Mouse (Mus musculus): ENCODE data around the gene Crip2.
A peak's percentile ranks its signal among the peaks of the same experiment; 100 is the strongest.

Gene Crip2

DNA sequence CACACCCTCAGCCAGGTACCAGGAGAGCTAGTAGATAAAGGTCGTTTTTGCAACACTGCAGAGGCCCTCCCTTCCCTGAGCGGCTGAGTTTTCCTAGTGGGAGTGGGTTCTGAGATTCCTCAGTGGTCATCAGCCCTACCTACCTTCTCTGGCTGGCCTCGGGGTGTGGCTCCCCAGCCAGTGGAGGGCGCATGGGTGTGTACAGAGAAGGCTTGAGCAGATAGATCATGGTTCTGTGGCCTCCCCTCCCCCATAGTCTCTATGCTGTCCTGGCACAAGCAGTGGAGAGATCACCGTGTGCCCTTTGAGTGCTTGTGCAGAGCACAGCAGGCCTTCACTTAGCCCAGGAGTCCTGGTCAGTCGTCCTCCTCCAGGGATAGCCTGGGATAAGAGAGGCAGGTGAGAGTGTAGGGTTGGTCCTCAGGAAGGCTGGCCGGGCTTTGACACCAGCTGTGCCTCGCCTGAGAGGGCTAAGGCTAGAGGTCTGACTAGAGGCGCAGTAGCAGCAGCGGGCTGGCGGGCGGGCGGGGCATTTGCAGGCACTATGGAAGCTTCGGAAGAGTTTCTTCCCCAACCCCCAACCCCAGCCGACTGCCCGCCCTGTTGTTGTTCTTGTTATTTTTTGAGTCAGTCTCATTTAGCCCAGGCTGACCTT is 8.5 kb downstream of the Crip2 start:
- no peak for DNase-seq

GRCm38 (mm10) chr12:113149341-113149740 is 9.3 kb downstream of the Crip2 start:
- DNase-seq = no peak

DNA sequence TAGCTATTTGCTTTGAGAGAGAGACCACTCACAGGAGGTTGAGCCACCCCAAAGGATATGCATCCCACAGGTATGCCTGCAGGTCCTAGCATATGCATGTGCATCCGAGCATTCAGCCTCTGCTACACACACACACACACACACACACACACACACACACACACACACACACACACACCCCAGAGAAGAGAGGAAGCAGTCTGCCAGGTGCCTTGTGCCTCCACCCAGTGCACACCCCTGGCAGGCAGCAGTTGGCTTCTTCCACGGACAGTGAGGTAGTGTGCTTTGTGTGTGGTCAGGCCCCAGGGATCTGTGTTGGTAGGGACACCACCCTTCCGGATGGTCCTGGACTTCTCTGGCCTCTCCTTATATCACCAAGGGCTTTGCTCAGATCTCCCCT is 9.9 kb downstream of the Crip2 start:
- no peak for DNase-seq

DNA sequence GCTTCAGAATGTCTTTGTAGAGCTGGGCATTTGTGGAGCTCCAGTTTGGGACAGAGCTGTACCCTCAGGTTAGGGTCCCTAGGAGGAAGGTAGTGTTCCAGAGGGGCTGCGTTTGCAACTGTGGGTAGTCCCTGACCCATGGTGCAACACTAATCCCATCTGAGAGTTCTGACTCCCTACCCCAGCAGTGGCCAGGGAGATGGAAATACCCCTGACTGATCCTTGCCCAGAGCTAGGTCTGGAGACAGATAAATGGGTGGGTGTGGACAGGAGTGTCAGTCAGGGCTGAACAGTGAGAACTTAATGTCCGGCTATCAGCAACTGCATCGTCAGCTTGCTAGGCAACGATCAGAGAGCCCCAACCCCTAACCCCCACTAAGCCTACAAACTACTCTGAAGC is 10.6 kb downstream of the Crip2 start:
- DNase-seq = no peak

GRCm38 (mm10) chr12:113151046-113151445 is 11.0 kb downstream of the Crip2 start:
- no peak for DNase-seq

- peak; percentile 36 for DNase-seq
These were observed 11.7 kb downstream of the Crip2 start for GRCm38 (mm10) chr12:113151661-113152271.

DNA sequence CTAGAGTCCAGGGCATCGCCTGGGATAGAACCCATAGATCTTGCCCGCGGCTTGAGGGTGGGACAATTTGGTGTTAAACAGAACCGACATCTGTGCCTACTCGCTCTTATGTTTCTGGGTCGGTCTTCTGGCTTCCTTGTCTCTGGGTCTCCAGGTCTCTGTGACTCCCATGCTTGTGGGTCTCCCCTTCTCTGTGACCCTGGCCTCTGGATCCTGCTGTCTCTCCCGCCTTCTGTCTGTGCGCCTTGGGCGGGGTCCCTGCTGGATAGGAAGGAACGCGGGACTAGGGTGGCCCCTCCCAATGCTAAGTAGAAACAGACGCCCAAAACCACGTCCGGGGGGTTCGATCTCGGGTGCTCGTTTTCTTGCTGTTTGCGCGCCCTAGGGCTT is 12.2 kb downstream of the Crip2 start:
- DNase-seq = no peak

- DNase-seq = no peak
These were observed 13.0 kb downstream of the Crip2 start for GRCm38 (mm10) chr12:113152991-113153525.

- no peak for DNase-seq
These were observed 13.9 kb downstream of the Crip2 start for GRCm38 (mm10) chr12:113153971-113154370.

- DNase-seq = no peak
These were observed 14.7 kb downstream of the Crip2 start for GRCm38 (mm10) chr12:113154747-113155075.

DNA sequence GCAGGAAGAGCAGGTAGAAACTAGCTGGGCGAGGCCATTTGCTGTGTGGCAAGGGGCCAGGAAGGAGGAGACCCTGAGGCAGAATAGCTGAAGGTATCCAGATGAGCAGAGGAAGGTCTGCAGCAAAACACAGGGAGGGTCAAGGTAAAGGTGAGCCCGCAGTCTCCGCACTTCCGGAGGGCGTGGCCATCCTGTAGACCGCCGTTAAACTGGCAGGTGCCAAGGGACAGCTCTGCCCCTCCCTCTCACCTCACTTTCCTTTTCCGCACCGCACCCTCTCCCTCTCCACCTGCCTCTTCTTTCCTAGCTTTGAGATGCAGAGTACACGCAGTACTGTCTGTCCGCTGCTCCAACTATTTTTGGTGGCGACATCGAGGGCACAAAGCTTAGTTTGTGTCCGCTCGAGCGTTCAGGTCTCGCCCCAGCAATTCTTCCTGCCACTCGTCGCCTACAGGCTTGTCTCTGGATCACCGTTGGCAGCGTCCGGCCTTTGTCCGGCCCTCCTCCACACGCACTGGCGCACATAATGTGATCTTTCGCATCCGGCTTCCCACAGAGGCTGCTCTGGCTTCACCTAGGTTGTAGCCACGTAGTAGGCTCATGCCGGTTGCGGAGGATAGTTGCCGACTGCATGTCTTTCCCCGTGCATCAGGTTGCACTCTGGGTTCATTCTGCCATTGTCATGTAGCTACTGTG is 15.2 kb downstream of the Crip2 start:
- DNase-seq = peak; percentile 70

DNA sequence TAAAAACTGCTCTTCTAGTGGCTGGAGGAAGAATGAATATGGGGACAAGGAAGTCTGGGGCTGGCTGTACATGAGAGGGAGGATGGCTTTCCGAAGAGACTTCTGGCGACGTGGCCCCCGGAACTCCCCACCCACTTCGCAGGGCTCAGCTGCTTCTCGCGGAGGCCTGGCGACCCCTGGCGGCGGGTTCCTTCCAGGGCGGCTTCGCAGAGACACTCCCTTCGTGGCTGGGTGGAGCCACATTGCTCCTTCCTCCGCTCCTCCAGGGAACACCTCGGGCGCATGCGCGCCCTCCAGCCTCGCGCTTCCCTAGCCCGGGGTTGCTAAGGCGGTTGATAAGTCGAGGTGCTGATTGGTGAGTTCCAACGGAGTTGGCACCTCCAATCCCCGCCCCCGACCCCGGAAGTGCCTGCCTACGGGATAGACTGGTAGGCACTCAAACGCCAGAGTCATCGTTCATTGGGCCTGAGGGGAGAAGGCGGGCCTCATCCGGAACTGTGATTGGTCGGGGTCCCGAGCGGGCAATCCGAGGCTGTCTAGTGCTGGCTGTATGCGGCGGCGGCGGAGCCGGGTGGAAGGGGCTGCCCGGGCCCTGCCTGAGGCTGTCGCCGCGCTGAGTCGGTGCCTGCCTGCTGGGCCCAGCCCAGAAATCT is 16.0 kb downstream of the Crip2 start, which contains the start of gene Tedc1:
TSS of gene Tedc1 (plus strand) at position 535 of the 653 bp plus-strand sequence.
- peak; percentile 99 for DNase-seq

DNA sequence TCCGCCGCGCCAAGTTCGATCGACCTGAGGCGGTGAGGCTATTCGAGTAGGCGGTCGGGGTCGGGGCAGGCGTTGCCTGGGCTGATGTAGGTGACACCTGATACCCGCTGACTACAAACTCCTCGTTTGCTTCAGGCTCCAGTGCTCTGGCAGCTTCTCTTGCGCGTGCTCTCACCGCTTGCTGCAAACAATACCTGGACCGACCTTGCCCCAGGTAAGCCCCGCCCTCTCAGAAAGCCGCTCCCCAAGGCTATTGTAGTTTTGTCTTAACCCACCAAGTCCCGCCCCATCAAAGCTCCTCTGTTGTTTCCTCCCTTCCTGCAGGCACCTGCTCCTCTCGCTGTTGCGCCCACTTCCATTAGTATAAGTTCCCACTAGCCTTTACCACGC is 16.5 kb downstream of the Crip2 start:
- DNase-seq = no peak

- no peak for DNase-seq
These were observed 17.0 kb downstream of the Crip2 start for GRCm38 (mm10) chr12:113157002-113157401.

- no peak for DNase-seq
These were observed 17.5 kb downstream of the Crip2 start for GRCm38 (mm10) chr12:113157521-113157920.

DNA sequence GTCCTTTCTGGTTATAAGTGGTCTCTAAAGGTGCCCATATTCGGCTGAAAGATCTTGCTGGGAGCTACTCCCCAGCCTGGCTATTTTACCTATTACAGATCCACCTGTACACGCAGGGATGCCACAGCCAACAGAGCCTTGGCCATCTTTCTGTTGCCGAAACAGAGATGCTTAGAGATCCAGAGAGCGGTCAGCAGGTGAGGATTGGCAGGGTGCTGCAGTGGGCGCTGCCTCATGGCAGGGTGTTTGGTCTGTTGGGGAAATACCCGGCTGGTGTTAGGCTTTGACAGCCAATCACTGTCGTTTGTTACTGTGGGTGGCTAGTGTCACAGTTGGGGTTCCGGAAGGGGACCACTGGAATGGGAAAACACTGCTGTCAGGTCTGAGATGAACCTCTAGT is 17.9 kb downstream of the Crip2 start:
- no peak for DNase-seq

GRCm38 (mm10) chr12:113163561-113164006 is 23.5 kb downstream of the Crip2 start:
- no peak for DNase-seq

DNA sequence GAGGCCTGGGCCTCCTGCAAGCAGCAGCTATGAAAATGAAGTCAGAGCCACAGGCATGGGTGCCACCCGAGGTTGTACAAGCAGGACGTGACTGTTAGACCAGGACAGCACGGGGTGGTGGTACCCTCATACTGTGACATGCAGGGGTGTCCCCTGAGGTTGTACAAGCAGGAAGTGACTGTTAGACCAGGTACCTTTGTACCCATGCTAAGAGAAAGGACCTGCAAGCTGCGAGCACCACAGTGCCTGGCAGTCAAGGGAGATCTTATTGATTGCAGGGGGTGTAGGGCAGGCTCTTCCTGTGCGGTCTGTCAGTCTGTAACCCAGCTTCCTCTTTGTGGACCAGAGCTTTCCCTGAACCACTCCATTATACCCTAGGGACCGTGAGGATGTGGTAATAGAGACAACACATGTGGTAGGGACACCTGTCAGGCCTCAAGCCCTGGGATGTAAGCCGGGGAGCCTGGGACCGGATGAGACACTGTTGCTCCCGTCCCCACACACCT is 28.0 kb downstream of the Crip2 start:
- DNase-seq = no peak

DNA sequence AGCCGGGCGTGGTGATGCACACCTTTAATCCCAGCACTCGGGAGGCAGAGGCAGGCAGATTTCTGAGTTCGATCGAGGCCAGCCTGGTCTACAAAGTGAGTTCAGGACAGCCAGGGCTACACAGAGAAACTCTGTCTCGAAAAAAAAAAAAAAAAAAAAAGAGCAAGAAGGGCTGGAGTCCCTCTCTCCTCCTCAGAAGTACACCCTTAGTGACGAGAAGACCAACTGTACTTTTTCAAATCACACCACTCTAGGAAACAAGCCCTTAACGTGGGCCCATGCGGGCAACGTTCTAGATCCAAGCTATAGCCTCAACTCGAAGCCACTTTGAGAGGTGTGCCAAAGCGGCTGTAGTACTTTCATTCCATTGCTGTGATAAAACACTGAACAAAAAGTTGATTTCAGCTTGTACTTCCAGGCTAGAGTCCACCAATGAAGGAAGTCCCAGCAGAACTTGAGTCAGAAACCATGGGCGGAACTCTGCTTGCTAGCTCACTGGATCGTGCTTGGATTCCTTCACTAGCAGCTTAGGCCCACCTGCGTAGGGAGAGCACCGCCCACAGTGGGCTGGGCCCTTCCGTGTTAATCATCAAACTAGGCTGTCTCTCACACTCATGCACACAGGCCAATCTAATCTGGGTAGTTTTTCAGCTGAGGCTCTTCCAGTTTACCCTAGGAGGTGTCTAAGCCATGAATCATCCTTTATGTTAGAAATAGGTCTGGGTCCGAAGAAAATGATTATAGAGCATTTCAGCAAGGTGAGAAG is 37.1 kb downstream of the Crip2 start:
- DNase-seq = no peak

DNA sequence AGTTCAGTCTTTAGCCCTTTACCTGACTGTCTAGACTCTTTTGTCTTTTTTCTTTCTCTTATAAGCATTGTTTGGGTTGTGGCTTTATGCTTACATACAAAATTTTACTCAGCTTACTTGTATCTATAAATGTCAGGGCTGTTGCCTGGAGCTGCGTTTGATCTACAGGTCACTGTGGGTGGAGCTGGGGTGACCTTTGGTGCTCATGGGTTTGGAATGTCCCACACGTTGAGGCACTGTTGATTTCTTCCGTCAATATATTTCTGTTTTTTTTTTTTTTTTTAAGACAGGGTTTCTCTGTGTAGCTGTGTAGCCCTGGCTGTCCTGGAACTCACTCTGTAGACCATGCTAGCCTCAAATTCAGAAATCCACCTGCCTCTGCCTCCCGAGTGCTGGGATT is 41.0 kb downstream of the Crip2 start:
- DNase-seq = no peak

- DNase-seq = no peak
These were observed 44.9 kb downstream of the Crip2 start for GRCm38 (mm10) chr12:113184945-113185344.

Data from kidney, adult 11 months (tissue).